Mouse (Mus musculus): ENCODE data around the gene Cluh. TPM values are rescaled to one million over a fixed set of nuclear protein-coding genes. Genes with fewer than 3 reads are reported as not detected.

Gene Cluh
- 87.1 TPM for polyA plus RNA-seq (2021)

- POLR2A ChIA-PET, result interaction anchor here (1.3 to 1.8 kb wide), 2 partner anchors 11 to 19 kb away, joined by 4 to 15 read pairs; no protein-coding TSS in a partner anchor
- peak; percentile 88 for ATAC-seq
- in situ Hi-C loops (cut with MboI; ENCODE audit: low pct_unique_long_range_greater_than_20kb), result no loop called here
- TF ChIP-seq CTCF (IDR thresholded peaks at IDR 0.05), result no peak
- no peaks in the 10 kb centered on the region for H3K27me3 ChIP-seq
- DNase-seq (ENCODE audit: low read depth, low spot score), result peak; percentile 69
- CTCF ChIA-PET, result no interaction called here
Measured at GRCm38 (mm10) chr11:74649095-74649646, at the start of gene Cluh. Cluh (plus strand) TSS chr11:74649495.

GRCm38 (mm10) chr11:74602286-74602685 lies 47.0 kb upstream of the Cluh start:
- no peak for TF ChIP-seq CTCF (IDR thresholded peaks at IDR 0.05)

GRCm38 (mm10) chr11:74610068-74610467 lies 39.2 kb upstream of the Cluh start:
- ATAC-seq (no peak), DNase-seq (ENCODE audit: low read depth, low spot score) (no peak)
- CTCF ChIA-PET, result no interaction called here
- TF ChIP-seq CTCF (IDR thresholded peaks at IDR 0.05), result no peak
- H3K27me3 ChIP-seq, result peaks cover 8% of the 10 kb centered on the region
- POLR2A ChIA-PET, result no interaction called here
- in situ Hi-C loops (cut with MboI; ENCODE audit: low pct_unique_long_range_greater_than_20kb), result no loop called here

More at GRCm38 (mm10) chr11:74602286-74602685, 47.0 kb upstream of the Cluh start:
- DNase-seq (ENCODE audit: low read depth, low spot score) (peak; percentile 3), ATAC-seq (peak; percentile 53)
- in situ Hi-C loops (cut with MboI; ENCODE audit: low pct_unique_long_range_greater_than_20kb), result no loop called here
- H3K27me3 ChIP-seq, result no peaks in the 10 kb centered on the region
- ChIA-PET CTCF (interaction anchor here (1.0 kb wide), 1 partner anchor 15 kb away, joined by 3 read pairs; no protein-coding TSS in a partner anchor), POLR2A (no interaction called here)

- H3K27me3 ChIP-seq, result peaks cover 8% of the 10 kb centered on the region
- ATAC-seq (no peak), DNase-seq (ENCODE audit: low read depth, low spot score) (no peak)
- ChIA-PET CTCF (no interaction called here), POLR2A (no interaction called here)
- TF ChIP-seq CTCF (IDR thresholded peaks at IDR 0.05), result no peak
- in situ Hi-C loops (cut with MboI; ENCODE audit: low pct_unique_long_range_greater_than_20kb), result no loop called here
Measured at GRCm38 (mm10) chr11:74610545-74611176, 38.6 kb upstream of the Cluh start, which contains the start of gene Rap1gap2. Rap1gap2 (minus strand) TSS chr11:74610915.

- no peak for TF ChIP-seq CTCF (IDR thresholded peaks at IDR 0.05)
- no peak for DNase-seq (ENCODE audit: low read depth, low spot score)
- H3K27me3 ChIP-seq, result peaks cover 14% of the 10 kb centered on the region
- ChIA-PET CTCF (no interaction called here), POLR2A (no interaction called here)
- in situ Hi-C loops (cut with MboI; ENCODE audit: low pct_unique_long_range_greater_than_20kb), result no loop called here
- no peak for ATAC-seq
Measured at GRCm38 (mm10) chr11:74611437-74611836, 37.9 kb upstream of the Cluh start.

GRCm38 (mm10) chr11:74613428-74613827 lies 35.9 kb upstream of the Cluh start:
- POLR2A ChIA-PET, result no interaction called here
- TF ChIP-seq CTCF (IDR thresholded peaks at IDR 0.05), result no peak
- in situ Hi-C loops (cut with MboI; ENCODE audit: low pct_unique_long_range_greater_than_20kb), result no loop called here
- DNase-seq (ENCODE audit: low read depth, low spot score) (no peak), ATAC-seq (no peak)
- peaks cover 27% of the 10 kb centered on the region for H3K27me3 ChIP-seq
- CTCF ChIA-PET, result interaction anchor here (0.8 to 1.6 kb wide), 2 partner anchors 10 to 16 kb away, joined by 3 read pairs; no protein-coding TSS in a partner anchor

- TF ChIP-seq CTCF (IDR thresholded peaks at IDR 0.05), result no peak
- H3K27me3 ChIP-seq, result peaks cover 37% of the 10 kb centered on the region
- ATAC-seq (no peak), DNase-seq (ENCODE audit: low read depth, low spot score) (no peak)
- in situ Hi-C loops (cut with MboI; ENCODE audit: low pct_unique_long_range_greater_than_20kb), result loop anchor here (5.0 kb wide), 1 partner anchor 33 kb away; no protein-coding TSS in a partner anchor
- ChIA-PET CTCF (interaction anchor here (0.8 to 1.5 kb wide), 2 partner anchors 12 to 68 kb away, joined by 3 to 4 read pairs; no protein-coding TSS in a partner anchor), POLR2A (interaction anchor here (0.6 kb wide), 1 partner anchor 12 kb away, joined by 3 read pairs; no protein-coding TSS in a partner anchor)
Measured at GRCm38 (mm10) chr11:74615571-74615970, 33.7 kb upstream of the Cluh start.

- CTCF ChIA-PET, result no interaction called here
- peak; percentile 95 for ATAC-seq
- H3K27me3 ChIP-seq, result peaks cover 43% of the 10 kb centered on the region
- in situ Hi-C loops (cut with MboI; ENCODE audit: low pct_unique_long_range_greater_than_20kb), result loop anchor here (5.0 kb wide), 1 partner anchor 37 kb away; no protein-coding TSS in a partner anchor
- peak; percentile 6 for DNase-seq (ENCODE audit: low read depth, low spot score)
- POLR2A ChIA-PET, result interaction anchor here (0.6 to 0.7 kb wide), 2 partner anchors 11 to 1548 kb away, joined by 4 to 5 read pairs; no protein-coding TSS in a partner anchor
- no peak for TF ChIP-seq CTCF (IDR thresholded peaks at IDR 0.05)
Measured at GRCm38 (mm10) chr11:74619201-74619955, 29.9 kb upstream of the Cluh start, which contains the start of gene Ccdc92b. Ccdc92b (plus strand) TSS chr11:74619605.

- CTCF ChIA-PET, result no interaction called here
Measured at GRCm38 (mm10) chr11:74619956-74620300, 29.4 kb upstream of the Cluh start.

GRCm38 (mm10) chr11:74621974-74622669 lies 27.2 kb upstream of the Cluh start:
- in situ Hi-C loops (cut with MboI; ENCODE audit: low pct_unique_long_range_greater_than_20kb), result no loop called here
- CTCF ChIA-PET, result interaction anchor here (1.3 to 1.6 kb wide), 2 partner anchors 12 to 13 kb away, joined by 4 to 5 read pairs; no protein-coding TSS in a partner anchor
- H3K27me3 ChIP-seq, result peaks cover 29% of the 10 kb centered on the region

More at GRCm38 (mm10) chr11:74619956-74620300, 29.4 kb upstream of the Cluh start:
- in situ Hi-C loops (cut with MboI; ENCODE audit: low pct_unique_long_range_greater_than_20kb), result loop anchor here (5.0 kb wide), 1 partner anchor 38 kb away; no protein-coding TSS in a partner anchor
- no peak for ATAC-seq
- no peak for TF ChIP-seq CTCF (IDR thresholded peaks at IDR 0.05)
- no peak for DNase-seq (ENCODE audit: low read depth, low spot score)
- POLR2A ChIA-PET, result interaction anchor here (0.6 to 0.7 kb wide), 2 partner anchors 12 to 1548 kb away, joined by 4 to 5 read pairs; no protein-coding TSS in a partner anchor
- peaks cover 39% of the 10 kb centered on the region for H3K27me3 ChIP-seq

More at GRCm38 (mm10) chr11:74621974-74622669, 27.2 kb upstream of the Cluh start:
- no peak for TF ChIP-seq CTCF (IDR thresholded peaks at IDR 0.05)
- no peak for DNase-seq (ENCODE audit: low read depth, low spot score)
- POLR2A ChIA-PET, result no interaction called here
- ATAC-seq, result no peak

Measured in Patski (cell line).